Mouse (Mus musculus) neural tube, embryonic 13.5 days (tissue): Measurements from ENCODE around the gene Parp9. TPM values are rescaled to one million over a fixed set of nuclear protein-coding genes. Genes with fewer than 3 reads are reported as not detected.
"Not testable (repeated sequence)": the region's sequence is repeated elsewhere in the genome, so short reads cannot be mapped to it uniquely, and the experiment has no call there.

Source experiments
- ATAC-seq: fragments of 200-750 bp; cut with Nextera tagmentation; 2 replicates; pipeline ENCODE4 v1.8.0; 2017; ENCODE audit warnings: low read depth, mild to moderate bottlenecking, moderate TSS enrichment, moderate library complexity
- H3K27ac ChIP-seq: fragments of 300-500 bp; sonication (generic); replicated peaks from 2 replicates; pipeline ENCODE4 v1.5.1; 2015; ENCODE audit warnings: moderate library complexity, mild to moderate bottlenecking, inconsistent platforms
- H3K27me3 ChIP-seq: fragments of 300-500 bp; sonication (generic); 2 replicates; pipeline ENCODE4 v1.6.1; 2015; ENCODE audit warnings: mild to moderate bottlenecking, inconsistent platforms
- H3K36me3 ChIP-seq: fragments of 300-500 bp; sonication (generic); 2 replicates; pipeline ENCODE4 v1.6.1; 2015; ENCODE audit warnings: mild to moderate bottlenecking, inconsistent platforms
- H3K4me1 ChIP-seq: fragments of 300-500 bp; sonication (generic); replicated peaks from 2 replicates; pipeline ENCODE4 v1.6.1; 2015; ENCODE audit warnings: inconsistent platforms
- H3K4me2 ChIP-seq: fragments of 300-500 bp; sonication (generic); 2 replicates; pipeline ENCODE4 v1.6.1; 2015; ENCODE audit warnings: inconsistent platforms, mild to moderate bottlenecking, moderate library complexity
- H3K4me3 ChIP-seq: fragments of 300-500 bp; sonication (generic); 2 replicates; pipeline ENCODE4 v1.5.1; 2015; ENCODE audit warnings: mild to moderate bottlenecking, inconsistent platforms
- H3K9ac ChIP-seq: fragments of 300-500 bp; sonication (generic); 2 replicates; pipeline ENCODE4 v1.6.1; 2015; ENCODE audit warnings: moderate library complexity, mild to moderate bottlenecking, inconsistent platforms
- H3K9me3 ChIP-seq: fragments of 300-500 bp; sonication (generic); 2 replicates; pipeline ENCODE4 v1.6.1; 2016; ENCODE audit warnings: inconsistent platforms
- WGBS: fragments of 180-500 bp; shearing (Covaris S2); methylation state at CpG from one replicate; pipeline ENCODE4 v1.1.7; 2015; 5-methylcytosine and 5-hydroxymethylcytosine counted together
- polyA plus RNA-seq: library from polyadenylated mRNA; unstranded; fragments of >200 nt; fragmentation: Nextera tagmentation; extraction: Ambion mirVana; gene quantifications from 2 replicates; pipeline ENCODE4 v1.2.1, GENCODE M21; 2015

Gene Parp9
- polyA plus RNA-seq, 1 experiment from 2014 or later, result 2.3 TPM

GRCm38 (mm10) chr16:35982506-35982901, 44.2 kb downstream of the Parp9 start:
- Histone ChIP-seq H3K27ac (peak overlapping the region; percentile 99), H3K9ac (peak overlapping the region; percentile 94), H3K4me2 (peak overlapping the region; percentile 60), H3K27me3 (no peaks in the 10 kb centered on the region), H3K4me1 (peaks cover 17% of the 10 kb centered on the region), H3K4me3 (peak overlapping the region; percentile 86), H3K36me3 (no peaks in the 10 kb centered on the region), H3K9me3 (peaks cover 3% of the 10 kb centered on the region; the same call in 1 of the 2 replicates)
- 3% methylated on average over 15 of the region's 15 CpGs for WGBS
- peak; percentile 10 for ATAC-seq

DNA sequence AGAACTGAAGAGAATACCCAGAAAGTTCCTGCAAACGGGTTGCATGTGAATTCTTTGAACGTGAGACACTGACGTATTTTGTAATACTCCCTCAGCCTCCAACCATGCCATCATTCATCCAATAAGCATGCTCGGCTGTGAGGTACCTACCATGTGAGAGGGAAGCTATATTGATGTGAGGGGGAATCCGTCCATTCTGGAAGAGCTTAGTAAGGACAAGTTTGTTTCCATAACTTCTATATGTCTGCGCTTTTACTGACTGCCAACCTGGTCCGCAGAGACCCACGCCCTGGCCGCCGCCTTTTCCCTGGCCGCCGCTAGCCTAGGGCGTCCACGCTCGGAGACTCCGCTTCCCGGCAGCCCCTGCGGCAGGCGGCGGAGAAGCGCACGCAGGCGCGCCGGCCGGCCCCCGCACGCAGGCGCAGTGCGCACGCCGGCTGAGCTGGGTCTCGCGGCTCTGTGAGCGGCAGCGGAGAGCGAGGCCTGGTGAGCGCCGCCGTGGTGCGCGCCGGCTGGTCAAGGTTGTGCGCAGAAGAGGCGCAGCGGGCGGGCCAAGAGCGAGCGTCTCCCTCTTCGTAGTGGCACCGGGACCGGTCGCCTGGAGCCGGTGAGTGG, 44.7 kb downstream of the Parp9 start:
- Histone ChIP-seq H3K4me2 (peak overlapping the region; percentile 60), H3K27me3 (no peaks in the 10 kb centered on the region), H3K9ac (peak overlapping the region; percentile 94), H3K36me3 (no peaks in the 10 kb centered on the region), H3K9me3 (peaks cover 3% of the 10 kb centered on the region; the same call in 1 of the 2 replicates), H3K4me3 (peak overlapping the region; percentile 86), H3K4me1 (peaks cover 22% of the 10 kb centered on the region), H3K27ac (peak overlapping the region; percentile 99)
- under 1% methylated on average over 41 of the region's 54 CpGs for WGBS
- peak; percentile 95 for ATAC-seq

GRCm38 (mm10) chr16:35983517-35984101, 45.3 kb downstream of the Parp9 start:
- Histone ChIP-seq H3K36me3 (no peaks in the 10 kb centered on the region), H3K4me2 (peak overlapping the region; percentile 60), H3K4me3 (peak overlapping the region; percentile 86), H3K9me3 (peaks cover 3% of the 10 kb centered on the region; the same call in 1 of the 2 replicates), H3K4me1 (peaks cover 22% of the 10 kb centered on the region), H3K27me3 (no peaks in the 10 kb centered on the region), H3K27ac (peak overlapping the region; percentile 99), H3K9ac (peak overlapping the region; percentile 94)
- ATAC-seq, result peak; percentile 87
- under 1% methylated on average over 52 of the region's 86 CpGs for WGBS

DNA sequence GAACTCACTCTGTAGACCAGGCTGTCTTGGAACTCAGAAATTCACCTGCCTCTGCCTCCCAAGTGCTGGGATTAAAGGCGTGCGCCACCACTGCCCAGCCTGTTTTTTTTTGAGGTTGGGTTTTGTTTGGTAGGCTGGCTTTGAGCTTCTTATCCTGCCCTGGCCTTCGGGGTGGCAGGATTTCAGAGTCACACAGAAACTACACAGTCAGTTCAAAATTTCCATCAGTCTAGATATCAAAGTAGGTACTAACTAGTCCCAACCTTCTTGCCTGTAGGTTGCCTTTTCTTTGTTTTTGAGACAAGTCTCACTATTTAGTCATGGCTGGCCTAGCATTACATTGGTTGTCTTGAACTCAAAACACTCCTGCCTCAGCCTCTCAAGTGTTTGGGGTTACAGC, 46.2 kb downstream of the Parp9 start:
- Histone ChIP-seq H3K36me3 (no peaks in the 10 kb centered on the region), H3K27me3 (no peaks in the 10 kb centered on the region), H3K9me3 (peaks cover 3% of the 10 kb centered on the region; the same call in 1 of the 2 replicates), H3K9ac (peak overlapping the region; percentile 94; the same call in 1 of the 2 replicates), H3K27ac (no peak overlapping the region), H3K4me3 (peak overlapping the region; percentile 86), H3K4me1 (peaks cover 22% of the 10 kb centered on the region), H3K4me2 (peak overlapping the region; percentile 60)
- ATAC-seq, result no peak
- WGBS, result 68% methylated on average over 3 of the region's 3 CpGs

DNA sequence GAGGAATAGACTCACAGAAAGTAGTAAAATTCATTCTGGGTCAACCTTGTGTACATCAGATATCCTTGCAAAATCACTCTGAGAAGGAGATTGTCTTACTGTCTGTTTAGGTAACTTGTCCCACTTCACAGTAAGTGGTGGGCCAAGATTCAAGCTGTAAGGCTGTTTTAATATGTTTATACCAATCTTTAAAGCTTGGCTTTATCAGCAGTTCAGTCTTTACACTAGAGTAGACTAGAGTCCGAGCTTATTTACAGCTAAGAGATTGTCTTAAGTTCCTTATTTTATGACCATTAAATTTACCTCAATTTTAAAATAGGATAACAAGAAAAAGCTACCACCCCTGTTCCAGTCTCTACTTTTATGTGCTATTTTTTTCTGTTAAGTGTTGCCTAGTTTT, 49.7 kb downstream of the Parp9 start:
- H3K9me3 ChIP-seq, result no peaks in the 10 kb centered on the region
- no peak for ATAC-seq
- no peak overlapping the region for H3K9ac ChIP-seq
- no peaks in the 10 kb centered on the region for H3K36me3 ChIP-seq
- H3K4me2 ChIP-seq, result no peak overlapping the region
- no peaks in the 10 kb centered on the region for H3K27me3 ChIP-seq
- no peak overlapping the region for H3K27ac ChIP-seq
- H3K4me1 ChIP-seq, result peaks cover 23% of the 10 kb centered on the region
- WGBS, result 93% methylated on average over 1 of the region's 1 CpGs
- H3K4me3 ChIP-seq, result no peak overlapping the region

GRCm38 (mm10) chr16:35992391-35992790, 54.1 kb downstream of the Parp9 start:
- no peak overlapping the region for H3K4me3 ChIP-seq
- no peak overlapping the region for H3K27ac ChIP-seq
- H3K9ac ChIP-seq, result no peak overlapping the region
- no peaks in the 10 kb centered on the region for H3K27me3 ChIP-seq
- WGBS, result 71% methylated on average over 1 of the region's 1 CpGs
- H3K4me1 ChIP-seq, result 0 out of 2 replicates have a peak, but pooled peaks cover 17% of the 10 kb centered on the region
- no peak for ATAC-seq
- H3K4me2 ChIP-seq, result no peak overlapping the region
- H3K9me3 ChIP-seq, result no peaks in the 10 kb centered on the region
- H3K36me3 ChIP-seq, result no peaks in the 10 kb centered on the region

GRCm38 (mm10) chr16:35993316-35993715, 55.0 kb downstream of the Parp9 start:
- ATAC-seq, result no peak
- 87% methylated on average over 3 of the region's 3 CpGs for WGBS
- H3K4me3 ChIP-seq, result no peak overlapping the region
- no peak overlapping the region for H3K9ac ChIP-seq
- H3K9me3 ChIP-seq, result no peaks in the 10 kb centered on the region
- H3K4me1 ChIP-seq, result 0 out of 2 replicates have a peak, but pooled peaks cover 11% of the 10 kb centered on the region
- no peaks in the 10 kb centered on the region for H3K36me3 ChIP-seq
- no peaks in the 10 kb centered on the region for H3K27me3 ChIP-seq
- H3K27ac ChIP-seq, result no peak overlapping the region
- no peak overlapping the region for H3K4me2 ChIP-seq

GRCm38 (mm10) chr16:35998852-35999251, 60.6 kb downstream of the Parp9 start:
- not testable (repeated sequence) for H3K9me3 ChIP-seq, ATAC-seq, H3K4me1 ChIP-seq, H3K4me3 ChIP-seq, H3K27ac ChIP-seq, H3K9ac ChIP-seq, H3K36me3 ChIP-seq, H3K4me2 ChIP-seq, H3K27me3 ChIP-seq
- WGBS, result 93% methylated on average over 4 of the region's 4 CpGs

DNA sequence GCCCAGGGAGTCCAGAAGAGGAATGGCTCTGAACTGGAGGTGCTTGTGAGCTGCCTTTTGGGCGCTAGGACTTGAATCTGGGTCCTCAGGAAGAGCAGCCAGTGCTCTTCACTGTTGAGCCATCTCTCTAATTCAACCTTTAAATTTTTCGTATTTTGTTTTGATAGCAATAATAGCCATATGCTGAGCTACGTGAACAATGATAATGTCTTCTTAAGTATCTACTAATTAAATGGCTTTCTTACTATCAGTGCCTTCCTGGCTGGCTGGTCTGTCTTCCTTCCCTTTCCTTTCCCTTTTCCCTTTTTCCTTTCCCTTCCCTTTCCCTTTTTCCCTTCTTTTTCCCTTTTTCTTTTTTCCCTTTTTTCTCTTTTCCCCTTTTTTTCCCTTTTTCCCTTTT, 70.1 kb downstream of the Parp9 start:
- Histone ChIP-seq H3K4me3 (no peak overlapping the region), H3K27ac (no peak overlapping the region), H3K4me1 (no peaks in the 10 kb centered on the region), H3K4me2 (no peak overlapping the region), H3K36me3 (peaks cover 31% of the 10 kb centered on the region), H3K27me3 (no peaks in the 10 kb centered on the region), H3K9ac (no peak overlapping the region), H3K9me3 (no peaks in the 10 kb centered on the region)
- 95% methylated on average over 3 of the region's 3 CpGs for WGBS
- ATAC-seq, result no peak

DNA sequence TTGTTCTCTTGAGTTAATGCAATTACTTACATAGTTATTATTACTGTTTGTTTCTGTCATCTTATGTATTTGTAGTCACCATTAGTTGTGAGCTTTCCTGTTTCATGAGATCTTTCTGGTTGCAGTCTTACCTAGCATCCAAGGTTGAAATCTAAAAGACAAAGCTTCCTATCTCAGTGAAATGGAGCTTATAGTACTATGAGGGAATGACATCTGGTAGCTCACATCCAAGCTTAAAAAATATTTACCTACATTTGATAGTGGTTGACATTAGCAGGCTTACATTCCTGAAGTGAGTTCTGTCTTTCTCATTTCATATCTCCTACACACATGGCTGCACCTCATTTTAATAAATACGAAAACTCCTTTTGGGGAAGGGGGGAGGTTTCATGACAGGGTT, 78.1 kb downstream of the Parp9 start:
- H3K36me3 ChIP-seq, result peaks cover 41% of the 10 kb centered on the region
- 96% methylated on average over 1 of the region's 1 CpGs for WGBS

More for the DNA sequence above, 78.1 kb downstream of the Parp9 start:
- no peak overlapping the region for H3K27ac ChIP-seq
- no peak for ATAC-seq
- no peak overlapping the region for H3K9ac ChIP-seq
- H3K9me3 ChIP-seq, result no peaks in the 10 kb centered on the region
- H3K27me3 ChIP-seq, result no peaks in the 10 kb centered on the region
- H3K4me2 ChIP-seq, result no peak overlapping the region
- H3K4me1 ChIP-seq, result no peaks in the 10 kb centered on the region
- no peak overlapping the region for H3K4me3 ChIP-seq
